Mouse (Mus musculus): ENCODE measurements at regions not wholly inside any gene's neighbourhood (a gene's known extent, or its start where the extent isn't known, plus 50 kb on each side); places are given as distances from the start of the nearest gene placed in this dataset.

GRCm38 (mm10) chr1:100972303-100972702, 1199.7 kb downstream of the Cntnap5b start:
- Histone ChIP-seq H3K27me3 (ENCODE audit: insufficient read depth, low read length) (no peaks in the 10 kb centered on the region), H3K36me3 (ENCODE audit: insufficient read depth, low read length) (no peaks in the 10 kb centered on the region), H3K4me1 (ENCODE audit: insufficient read depth, low read length) (no peaks in the 10 kb centered on the region), H3K9ac (replicated peaks; ENCODE audit: low read length) (no peak overlapping the region), H3K9me3 (ENCODE audit: low read length) (no peaks in the 10 kb centered on the region), H3K27ac (no peak overlapping the region), H3K4me3 (ENCODE audit: low read length) (no peak overlapping the region), H3K4me2 (ENCODE audit: low read depth, low read length) (no peak overlapping the region)
- no peak for TF ChIP-seq CTCF (IDR thresholded peaks at IDR 0.05; ENCODE audit: low read depth)
- DNase-seq (ENCODE audit: low spot score) (no peak), ATAC-seq (no peak)

GRCm38 (mm10) chr1:100973713-100974112, 1201.1 kb downstream of the Cntnap5b start:
- DNase-seq (ENCODE audit: low spot score) (no peak), ATAC-seq (no peak)
- 78% methylated on average over 3 of the region's 3 CpGs for WGBS
- Histone ChIP-seq H3K9me3 (ENCODE audit: low read length) (no peaks in the 10 kb centered on the region), H3K27me3 (ENCODE audit: insufficient read depth, low read length) (no peaks in the 10 kb centered on the region), H3K27ac (no peak overlapping the region), H3K4me3 (ENCODE audit: low read length) (no peak overlapping the region), H3K4me1 (ENCODE audit: insufficient read depth, low read length) (no peaks in the 10 kb centered on the region), H3K4me2 (ENCODE audit: low read depth, low read length) (no peak overlapping the region), H3K36me3 (ENCODE audit: insufficient read depth, low read length) (no peaks in the 10 kb centered on the region), H3K9ac (replicated peaks; ENCODE audit: low read length) (no peak overlapping the region)
- TF ChIP-seq CTCF (IDR thresholded peaks at IDR 0.05; ENCODE audit: low read depth): no peak

Data from hindbrain, postnatal 0 days (tissue).